Mouse (Mus musculus) frontal cortex, postnatal 36 days (tissue): ENCODE measurements around the gene Rangrf.
"Not testable (repeated sequence)": the region's sequence is repeated elsewhere in the genome, so short reads cannot be mapped to it uniquely, and the experiment has no call there.

Source experiments
- DNase-seq, 2 experiments: peaks; one replicate each; pipeline ENCODE4 v3.0.0; 2022; ENCODE audit warnings: low spot score in 2 of 2

Rangrf gene

GRCm38 (mm10) chr11:68979320-68979733 is 4.3 kb upstream of the Rangrf start:
- DNase-seq: peak; percentile 22 to 50

- DNase-seq: no peak
Observed at GRCm38 (mm10) chr11:68975601-68976000, 616 bp upstream of the Rangrf start.

- DNase-seq: no peak
Observed at GRCm38 (mm10) chr11:68974059-68974450, 930 bp downstream of the Rangrf start.

GRCm38 (mm10) chr11:68973250-68974058 is 1.5 kb downstream of the Rangrf start:
- DNase-seq: peak; percentile 69 to 80

GRCm38 (mm10) chr11:68970232-68970631 is 4.8 kb downstream of the Rangrf start:
- no peak for DNase-seq

- no peak for DNase-seq
Observed at GRCm38 (mm10) chr11:68968752-68969151, 6.2 kb downstream of the Rangrf start.

- DNase-seq: peak; percentile 88 to 93
Observed at GRCm38 (mm10) chr11:68967337-68968282, 7.4 kb downstream of the Rangrf start, which contains the start of gene Slc25a35. Gene Slc25a35 (plus strand): TSS chr11:68968131.

- no peak for DNase-seq
Observed at GRCm38 (mm10) chr11:68966554-68966953, 8.4 kb downstream of the Rangrf start.

- peak; percentile 33 to 60 for DNase-seq
Observed at GRCm38 (mm10) chr11:68965845-68966244, 9.1 kb downstream of the Rangrf start.

- DNase-seq: no peak
Observed at GRCm38 (mm10) chr11:68965050-68965449, 9.9 kb downstream of the Rangrf start.

GRCm38 (mm10) chr11:68963405-68963804 is 11.6 kb downstream of the Rangrf start:
- no peak for DNase-seq

- DNase-seq: not testable (repeated sequence)
Observed at GRCm38 (mm10) chr11:68962159-68962558, 12.8 kb downstream of the Rangrf start.

- DNase-seq: no peak
Observed at GRCm38 (mm10) chr11:68961596-68961995, 13.4 kb downstream of the Rangrf start.

GRCm38 (mm10) chr11:68957971-68958370 is 17.0 kb downstream of the Rangrf start:
- DNase-seq: no peak

GRCm38 (mm10) chr11:68957308-68957707 is 17.7 kb downstream of the Rangrf start, which contains the start of gene Arhgef15:
Gene Arhgef15 (minus strand): TSS chr11:68957480.
- DNase-seq: no peak

GRCm38 (mm10) chr11:68956697-68957096 is 18.3 kb downstream of the Rangrf start:
- DNase-seq: no peak

GRCm38 (mm10) chr11:68956107-68956506 is 18.9 kb downstream of the Rangrf start:
- no peak for DNase-seq

GRCm38 (mm10) chr11:68955473-68955872 is 19.5 kb downstream of the Rangrf start:
- DNase-seq: no peak

GRCm38 (mm10) chr11:68954408-68954807 is 20.6 kb downstream of the Rangrf start:
- no peak for DNase-seq

GRCm38 (mm10) chr11:68953903-68954302 is 21.1 kb downstream of the Rangrf start:
- DNase-seq: no peak

- peak; percentile 40 to 50 for DNase-seq
Observed at GRCm38 (mm10) chr11:68947542-68947993, 27.4 kb downstream of the Rangrf start.

GRCm38 (mm10) chr11:68946806-68947440 is 28.1 kb downstream of the Rangrf start:
- peak; percentile 57 to 65 for DNase-seq
